Mouse (Mus musculus) lung, embryonic 16.5 days (tissue): Measurements from ENCODE around the gene Nrxn3. TPM values are rescaled to one million over a fixed set of nuclear protein-coding genes. Genes with fewer than 3 reads are reported as not detected.
A peak's percentile ranks its signal among the peaks of the same experiment; 100 is the strongest.

Experiments used
- ATAC-seq: fragments of 200-750 bp; cut with Nextera tagmentation; 2 replicates; pipeline ENCODE4 v1.8.0; 2017; ENCODE audit warnings: low read depth, mild to moderate bottlenecking, moderate library complexity
- H3K27ac ChIP-seq: fragments of 300-500 bp; sonication (generic); 2 replicates; pipeline ENCODE4 v1.5.1; 2014; ENCODE audit warnings: mild to moderate bottlenecking, control low read depth, low read length
- H3K27me3 ChIP-seq: fragments of 300-500 bp; sonication (generic); 2 replicates; pipeline ENCODE4 v1.6.1; 2014; ENCODE audit warnings: low read depth, low read length, mixed read lengths; ENCODE audit not compliant: control insufficient read depth, insufficient read depth
- H3K36me3 ChIP-seq: fragments of 300-500 bp; sonication (generic); 2 replicates; pipeline ENCODE4 v1.6.1; 2014; ENCODE audit warnings: low read length; ENCODE audit not compliant: control insufficient read depth, insufficient read depth
- H3K4me1 ChIP-seq: fragments of 300-500 bp; sonication (generic); replicated peaks from 2 replicates; pipeline ENCODE4 v1.6.1; 2014; ENCODE audit warnings: low read length, mixed read lengths; ENCODE audit not compliant: control insufficient read depth, insufficient read depth
- H3K4me2 ChIP-seq: fragments of 300-500 bp; sonication (generic); 2 replicates; pipeline ENCODE4 v1.6.1; 2014; ENCODE audit warnings: low read depth, low read length, control low read depth
- H3K4me3 ChIP-seq: fragments of 300-500 bp; sonication (generic); 2 replicates; pipeline ENCODE4 v1.5.1; 2014; ENCODE audit warnings: mild to moderate bottlenecking, low read length, control low read depth
- H3K9ac ChIP-seq: fragments of 300-500 bp; sonication (generic); 2 replicates; pipeline ENCODE4 v1.6.1; 2014; ENCODE audit warnings: low read length, control low read depth
- H3K9me3 ChIP-seq: fragments of 300-500 bp; sonication (generic); 2 replicates; pipeline ENCODE4 v1.6.1; 2016; ENCODE audit warnings: low read length; ENCODE audit not compliant: control insufficient read depth
- WGBS: fragments of 180-500 bp; shearing (Covaris S2); extraction: QIAGEN DNeasy Blood & Tissue Kit; methylation state at CpG from one replicate; pipeline ENCODE4 v1.1.7; 2014; 5-methylcytosine and 5-hydroxymethylcytosine counted together
- polyA plus RNA-seq: library from polyadenylated mRNA; unstranded; fragments of >200 nt; fragmentation: Nextera tagmentation; extraction: Ambion mirVana; gene quantifications from 2 replicates; pipeline ENCODE4 v1.2.1, GENCODE M21; 2015

The Nrxn3 gene
- polyA plus RNA-seq, 1 experiment from 2014 or later = 3.1 TPM

DNA sequence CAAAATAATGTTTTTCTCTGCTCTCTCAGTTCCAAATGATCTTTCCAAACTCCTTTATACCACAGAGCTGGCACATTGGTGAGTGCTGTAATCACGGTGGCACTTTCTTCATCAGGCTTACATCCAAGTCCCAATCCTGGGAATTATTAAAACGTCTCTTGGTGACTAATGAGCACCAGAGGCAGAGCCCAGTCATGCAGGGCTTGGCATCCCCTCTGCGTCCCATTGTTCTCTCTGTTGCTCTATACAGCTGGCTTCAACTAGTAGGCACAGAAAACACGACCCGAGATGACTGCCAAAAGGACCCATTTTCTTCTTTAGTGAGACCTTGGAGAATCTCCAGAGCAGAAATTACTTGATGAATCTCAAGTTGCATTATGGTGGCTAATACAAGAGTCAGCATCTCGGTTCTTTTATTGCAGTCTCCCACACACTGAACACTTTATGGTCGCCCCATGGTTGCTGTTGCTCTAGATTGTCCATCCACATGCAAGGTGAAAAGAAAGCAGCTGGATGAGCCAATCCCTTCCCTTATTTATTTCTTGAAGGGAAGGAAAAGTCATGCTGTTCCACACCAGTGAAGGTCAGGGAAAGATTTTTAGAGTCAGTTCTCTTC lies 1552.1 kb downstream of the Nrxn3 start:
- Histone ChIP-seq H3K9ac (no peak overlapping the region), H3K27me3 (no peaks in the 10 kb centered on the region), H3K36me3 (no peaks in the 10 kb centered on the region), H3K4me1 (no peaks in the 10 kb centered on the region), H3K4me3 (no peak overlapping the region), H3K9me3 (no peaks in the 10 kb centered on the region), H3K4me2 (no peak overlapping the region), H3K27ac (no peak overlapping the region)
- WGBS = 78% methylated on average over 7 of the region's 7 CpGs
- ATAC-seq = no peak

DNA sequence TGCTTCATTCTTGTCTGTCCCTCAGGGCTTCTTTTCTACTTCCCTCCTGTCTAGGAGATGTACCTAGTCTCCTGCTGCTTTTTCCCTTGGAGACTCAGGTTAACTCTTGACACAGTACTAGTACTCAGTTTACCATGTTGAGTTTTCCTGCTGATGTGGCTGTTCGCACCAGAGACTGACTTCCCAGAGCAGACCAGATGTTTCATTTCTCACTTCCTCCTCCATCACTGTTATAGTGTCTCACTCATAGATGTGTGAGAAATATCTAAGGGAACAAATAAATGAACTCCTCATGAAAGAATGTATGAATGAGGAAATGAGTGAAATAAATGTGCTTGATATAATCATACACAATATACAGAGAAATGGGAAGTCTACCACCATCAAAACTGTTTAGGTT lies 1558.6 kb downstream of the Nrxn3 start:
- H3K27me3 ChIP-seq = no peaks in the 10 kb centered on the region
- ATAC-seq = no peak
- H3K36me3 ChIP-seq = no peaks in the 10 kb centered on the region
- H3K4me2 ChIP-seq = no peak overlapping the region
- H3K9ac ChIP-seq = no peak overlapping the region
- 64% methylated on average over 1 of the region's 1 CpGs for WGBS
- no peaks in the 10 kb centered on the region for H3K9me3 ChIP-seq
- H3K4me1 ChIP-seq = no peaks in the 10 kb centered on the region
- no peak overlapping the region for H3K27ac ChIP-seq
- no peak overlapping the region for H3K4me3 ChIP-seq

DNA sequence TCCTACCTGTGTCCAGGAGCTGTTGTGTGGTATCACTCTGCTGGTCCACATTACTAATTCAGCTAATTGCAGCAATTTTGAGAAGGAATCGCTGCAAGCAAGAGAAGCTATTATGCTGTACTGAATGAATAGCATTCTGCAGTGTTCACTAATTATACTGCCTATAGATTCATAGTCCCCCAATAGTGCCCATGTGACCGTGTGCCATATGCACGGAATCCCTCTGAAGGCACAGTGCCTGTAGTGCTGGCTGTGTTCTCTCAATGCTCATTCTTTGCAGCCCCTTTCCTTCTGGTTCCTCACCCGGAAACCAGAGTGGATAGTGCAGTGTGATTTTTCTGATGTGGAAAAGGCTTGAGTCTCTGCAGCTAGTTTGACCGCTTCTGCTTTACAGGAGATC lies 1560.3 kb downstream of the Nrxn3 start:
- Histone ChIP-seq H3K36me3 (no peaks in the 10 kb centered on the region), H3K4me3 (no peak overlapping the region), H3K4me1 (no peaks in the 10 kb centered on the region), H3K4me2 (no peak overlapping the region), H3K27ac (no peak overlapping the region), H3K9ac (no peak overlapping the region), H3K27me3 (no peaks in the 10 kb centered on the region), H3K9me3 (no peaks in the 10 kb centered on the region)
- 85% methylated on average over 5 of the region's 5 CpGs for WGBS
- no peak for ATAC-seq

DNA sequence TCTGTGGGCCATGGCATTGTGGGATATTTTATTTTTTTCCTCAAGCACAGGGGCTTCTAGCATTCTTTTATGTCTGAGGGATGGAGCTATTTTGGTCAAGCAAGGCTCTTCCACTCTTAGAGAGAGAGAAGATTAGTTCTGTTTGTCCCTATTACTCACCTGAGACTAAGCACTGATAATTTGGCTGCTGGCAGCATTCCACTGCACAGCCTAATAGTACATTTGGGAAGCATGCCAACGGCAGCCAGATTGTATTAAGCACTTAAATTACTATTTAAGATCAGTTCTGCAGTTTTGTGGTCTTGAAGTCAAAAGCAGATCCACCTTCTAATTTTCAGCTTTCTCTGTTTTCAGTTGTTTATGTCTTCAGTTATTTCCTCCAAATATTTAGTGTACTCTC lies 1580.0 kb downstream of the Nrxn3 start:
- Histone ChIP-seq H3K27ac (no peak overlapping the region), H3K4me1 (no peaks in the 10 kb centered on the region), H3K9me3 (no peaks in the 10 kb centered on the region), H3K9ac (no peak overlapping the region), H3K27me3 (no peaks in the 10 kb centered on the region), H3K4me2 (no peak overlapping the region), H3K36me3 (no peaks in the 10 kb centered on the region), H3K4me3 (no peak overlapping the region)
- 45% methylated on average over 1 of the region's 1 CpGs for WGBS
- ATAC-seq = no peak

DNA sequence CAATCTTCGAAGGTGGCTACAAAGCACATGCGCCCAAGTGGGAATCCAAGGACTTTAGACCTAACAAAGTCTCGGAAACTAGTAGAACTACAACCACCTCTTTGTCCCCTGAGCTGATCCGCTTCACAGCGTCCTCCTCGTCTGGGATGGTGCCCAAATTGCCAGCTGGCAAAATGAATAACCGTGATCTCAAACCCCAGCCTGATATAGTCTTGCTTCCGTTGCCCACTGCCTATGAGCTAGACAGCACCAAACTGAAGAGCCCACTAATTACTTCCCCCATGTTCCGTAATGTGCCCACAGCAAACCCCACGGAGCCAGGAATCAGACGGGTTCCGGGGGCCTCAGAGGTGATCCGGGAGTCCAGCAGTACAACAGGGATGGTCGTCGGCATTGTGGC lies 1609.1 kb downstream of the Nrxn3 start:
- Histone ChIP-seq H3K27ac (no peak overlapping the region), H3K4me2 (no peak overlapping the region), H3K9ac (no peak overlapping the region), H3K27me3 (no peaks in the 10 kb centered on the region), H3K4me3 (no peak overlapping the region), H3K4me1 (no peaks in the 10 kb centered on the region), H3K36me3 (no peaks in the 10 kb centered on the region), H3K9me3 (no peaks in the 10 kb centered on the region)
- 90% methylated on average over 15 of the region's 15 CpGs for WGBS
- no peak for ATAC-seq

DNA sequence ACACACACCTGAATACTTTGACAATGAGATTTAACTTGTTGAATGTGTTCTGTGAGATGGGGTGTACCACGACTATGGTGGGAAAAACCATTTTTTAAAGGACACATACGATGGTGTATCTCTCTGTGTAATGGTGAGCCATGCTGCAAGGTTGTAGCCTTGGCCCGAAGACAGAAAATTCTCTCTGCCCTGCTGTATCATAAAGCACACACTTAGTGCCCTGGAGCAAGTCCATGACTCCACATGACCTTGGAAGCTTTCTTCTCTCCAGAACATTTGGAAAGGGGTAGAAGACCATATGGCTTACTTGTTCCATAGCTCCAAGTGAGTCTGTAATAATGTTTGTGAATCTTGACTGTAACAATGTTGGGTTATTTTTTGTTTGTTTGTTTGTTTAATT lies 1609.8 kb downstream of the Nrxn3 start:
- no peaks in the 10 kb centered on the region for H3K9me3 ChIP-seq
- no peak for ATAC-seq

DNA sequence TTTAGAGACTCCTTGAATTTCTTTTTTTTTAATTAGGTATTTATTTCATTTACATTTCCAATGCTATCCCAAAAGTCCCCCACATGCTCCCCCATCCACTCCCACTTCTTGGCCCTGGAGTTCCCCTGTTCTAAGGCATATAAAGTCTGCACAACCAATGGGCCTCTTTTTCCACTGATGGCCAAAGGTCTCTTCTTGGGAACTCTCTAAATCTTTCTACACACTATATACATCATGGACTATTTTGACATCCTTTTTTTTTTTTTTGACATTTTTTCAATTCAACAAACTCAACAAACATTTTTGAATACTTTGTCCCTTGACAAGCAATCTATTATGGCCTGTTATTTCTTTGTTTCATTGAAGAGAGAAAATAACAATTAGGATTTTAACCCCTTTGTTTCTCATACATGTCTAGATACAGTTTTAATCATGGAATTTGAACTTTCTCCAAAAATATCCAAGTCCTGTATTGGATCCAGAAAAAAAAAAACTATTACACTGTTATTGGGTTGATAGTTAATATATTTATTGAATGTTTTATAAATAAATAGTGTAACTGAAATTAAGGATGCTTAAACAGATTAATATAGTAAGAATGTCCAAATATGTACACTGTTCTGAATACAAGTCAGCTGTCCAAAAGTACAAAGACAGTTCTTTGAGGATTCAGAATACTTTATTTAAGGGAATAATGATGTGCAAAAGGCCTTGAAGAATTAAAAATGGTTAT lies 1615.0 kb downstream of the Nrxn3 start:
- no peak overlapping the region for H3K27ac ChIP-seq
- H3K4me1 ChIP-seq = no peaks in the 10 kb centered on the region
- H3K9me3 ChIP-seq = no peaks in the 10 kb centered on the region
- H3K9ac ChIP-seq = no peak overlapping the region
- ATAC-seq = peak; percentile 92
- H3K36me3 ChIP-seq = no peaks in the 10 kb centered on the region
- no peak overlapping the region for H3K4me2 ChIP-seq
- H3K4me3 ChIP-seq = no peak overlapping the region
- no peaks in the 10 kb centered on the region for H3K27me3 ChIP-seq

More for the DNA sequence above, 1609.8 kb downstream of the Nrxn3 start:
- H3K4me3 ChIP-seq = no peak overlapping the region
- H3K4me2 ChIP-seq = no peak overlapping the region
- H3K27ac ChIP-seq = no peak overlapping the region
- no peaks in the 10 kb centered on the region for H3K27me3 ChIP-seq
- no peak overlapping the region for H3K9ac ChIP-seq
- H3K36me3 ChIP-seq = no peaks in the 10 kb centered on the region
- 83% methylated on average over 3 of the region's 3 CpGs for WGBS
- no peaks in the 10 kb centered on the region for H3K4me1 ChIP-seq

DNA sequence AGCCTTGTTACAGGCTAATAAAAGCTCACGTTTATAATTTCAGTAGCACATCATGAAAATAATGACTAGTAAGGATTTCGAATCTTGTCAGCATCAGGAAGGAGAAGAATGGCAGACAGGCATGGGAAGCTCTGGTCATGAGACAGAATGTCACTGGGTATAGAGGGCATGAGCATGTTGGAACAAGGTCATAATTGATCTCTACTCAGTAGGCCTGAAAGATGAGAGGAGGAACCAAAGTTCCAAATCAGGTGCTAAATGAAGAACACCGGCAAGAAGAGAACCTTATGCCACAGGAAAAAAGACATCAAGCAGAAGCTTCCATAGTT lies 1615.5 kb downstream of the Nrxn3 start:
- ATAC-seq = peak; percentile 41; the same call in 1 of the 2 replicates
- Histone ChIP-seq H3K9ac (no peak overlapping the region), H3K9me3 (no peaks in the 10 kb centered on the region), H3K27me3 (no peaks in the 10 kb centered on the region), H3K4me3 (no peak overlapping the region), H3K36me3 (no peaks in the 10 kb centered on the region), H3K4me1 (no peaks in the 10 kb centered on the region), H3K4me2 (no peak overlapping the region), H3K27ac (peak overlapping the region; percentile 30; the same call in 1 of the 2 replicates)
- WGBS = 51% methylated on average over 3 of the region's 3 CpGs
